Mouse (Mus musculus): Measurements from ENCODE around the gene Mras. TPM values are rescaled to one million over a fixed set of nuclear protein-coding genes. Genes with fewer than 3 reads are reported as not detected.

The Mras gene
- total RNA-seq, 2 experiments from 2014 or later = 43.5 to 66.9 TPM

DNA sequence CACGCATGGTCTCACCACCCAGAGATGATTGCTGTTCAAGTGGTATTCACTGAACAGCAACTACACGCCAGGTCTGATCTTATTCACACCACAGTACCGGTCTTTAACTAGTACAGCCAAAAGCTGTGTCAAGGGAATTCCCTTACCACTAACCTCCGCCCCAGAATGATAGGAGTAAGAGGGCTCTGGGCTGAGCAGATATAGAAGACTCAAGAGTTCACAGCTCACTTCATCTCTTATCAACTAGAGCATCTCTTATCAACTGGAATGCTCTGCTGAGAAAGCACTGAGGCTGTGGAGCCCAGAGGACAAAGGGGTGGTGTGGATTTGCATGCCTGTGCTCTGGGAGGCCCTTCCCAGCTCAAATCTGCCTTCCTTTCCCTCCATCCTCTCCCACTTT is 25.4 kb downstream of the Mras start:
- no peak for DNase-seq

DNA sequence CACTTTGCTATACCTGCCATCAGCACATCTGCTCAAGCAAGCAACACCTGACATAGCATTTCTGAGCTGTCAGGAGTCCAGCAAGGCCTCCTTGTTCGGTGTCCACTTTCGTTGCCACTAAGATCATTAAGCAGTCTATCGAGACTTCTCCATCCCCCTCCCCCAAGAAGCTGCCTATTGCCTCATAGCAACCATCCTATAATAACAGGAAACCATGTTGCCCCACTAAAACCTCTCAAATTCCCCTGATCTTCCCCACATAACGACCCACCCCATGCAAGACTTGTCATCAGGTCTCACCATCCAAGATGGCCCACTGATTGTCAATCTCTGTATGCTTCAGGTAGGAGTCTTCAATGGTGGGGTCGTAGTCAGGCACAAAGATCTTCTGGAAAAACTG is 26.1 kb downstream of the Mras start:
- no peak for DNase-seq

DNA sequence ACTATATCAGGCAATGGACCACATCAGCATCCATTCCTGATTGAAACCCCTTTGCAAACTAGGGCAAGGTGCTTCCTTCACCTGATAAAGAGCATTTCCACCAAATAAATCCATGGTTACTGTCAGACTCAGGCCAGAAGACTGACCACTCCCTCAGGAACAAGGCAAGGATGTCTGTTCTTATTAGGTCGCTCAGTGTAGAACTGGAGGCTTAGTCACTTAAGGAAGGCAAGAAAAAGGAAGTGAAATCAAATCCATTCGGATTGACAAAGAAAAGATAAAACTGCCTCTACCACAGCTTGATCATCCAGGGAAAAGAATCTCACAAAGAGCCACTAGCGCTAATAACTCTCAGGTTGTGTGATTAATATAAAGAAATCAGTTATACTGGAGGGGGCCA is 27.9 kb downstream of the Mras start:
- no peak for DNase-seq

DNA sequence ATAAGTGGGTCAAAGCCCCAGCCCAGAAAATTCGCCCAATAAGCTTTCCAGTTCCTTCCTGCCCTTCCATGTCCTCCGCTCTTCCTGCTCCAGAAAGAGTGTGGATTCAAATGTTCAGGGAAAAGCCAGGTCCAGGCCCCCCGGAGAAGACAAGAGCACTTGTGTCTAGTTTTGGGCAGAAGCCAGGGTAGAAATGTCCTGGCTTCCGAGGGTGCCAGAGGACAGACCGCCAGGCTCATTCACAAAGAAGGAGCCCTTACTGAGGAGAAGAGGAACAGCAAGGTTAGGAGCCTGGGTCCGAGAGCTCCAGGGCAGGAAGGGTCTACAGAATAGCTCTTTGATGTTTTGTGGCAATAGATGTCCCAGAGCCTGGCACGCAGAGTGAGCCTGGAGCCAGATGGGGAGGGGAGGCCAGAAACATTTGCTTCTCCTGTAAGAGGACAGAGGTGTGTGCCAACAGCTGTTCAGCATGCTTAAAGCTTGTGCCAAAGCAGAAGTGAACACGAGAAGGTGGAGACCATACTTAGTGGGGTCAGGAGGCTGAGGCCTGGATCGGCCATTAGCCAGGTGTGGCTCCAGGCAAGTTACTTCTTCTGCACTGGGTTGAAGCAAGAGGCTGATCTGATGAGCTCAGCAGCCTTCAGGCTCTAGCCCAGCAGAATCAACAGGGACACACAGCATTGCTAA is 35.8 kb downstream of the Mras start:
- DNase-seq = no peak

DNA sequence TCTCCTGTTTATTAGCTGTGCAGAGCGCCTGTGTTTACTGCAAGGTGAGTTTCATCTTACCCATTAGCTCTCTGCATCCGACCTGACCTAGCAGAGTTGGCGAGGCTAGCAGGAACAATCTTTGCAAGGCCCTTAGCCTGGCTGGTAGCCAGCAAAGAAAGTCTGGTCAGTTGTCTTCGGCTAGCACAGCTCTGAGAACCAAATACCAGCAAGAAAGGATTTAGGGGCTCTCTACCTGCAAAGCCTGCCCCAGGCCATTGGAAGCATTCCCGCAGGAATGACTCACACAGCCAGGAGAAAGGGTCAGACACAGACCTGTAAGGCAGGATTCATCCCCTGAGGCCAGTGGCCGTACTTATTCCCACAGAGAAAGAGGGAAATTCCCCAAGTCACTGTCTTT is 36.4 kb downstream of the Mras start:
- peak; percentile 72 to 78 for DNase-seq

DNA sequence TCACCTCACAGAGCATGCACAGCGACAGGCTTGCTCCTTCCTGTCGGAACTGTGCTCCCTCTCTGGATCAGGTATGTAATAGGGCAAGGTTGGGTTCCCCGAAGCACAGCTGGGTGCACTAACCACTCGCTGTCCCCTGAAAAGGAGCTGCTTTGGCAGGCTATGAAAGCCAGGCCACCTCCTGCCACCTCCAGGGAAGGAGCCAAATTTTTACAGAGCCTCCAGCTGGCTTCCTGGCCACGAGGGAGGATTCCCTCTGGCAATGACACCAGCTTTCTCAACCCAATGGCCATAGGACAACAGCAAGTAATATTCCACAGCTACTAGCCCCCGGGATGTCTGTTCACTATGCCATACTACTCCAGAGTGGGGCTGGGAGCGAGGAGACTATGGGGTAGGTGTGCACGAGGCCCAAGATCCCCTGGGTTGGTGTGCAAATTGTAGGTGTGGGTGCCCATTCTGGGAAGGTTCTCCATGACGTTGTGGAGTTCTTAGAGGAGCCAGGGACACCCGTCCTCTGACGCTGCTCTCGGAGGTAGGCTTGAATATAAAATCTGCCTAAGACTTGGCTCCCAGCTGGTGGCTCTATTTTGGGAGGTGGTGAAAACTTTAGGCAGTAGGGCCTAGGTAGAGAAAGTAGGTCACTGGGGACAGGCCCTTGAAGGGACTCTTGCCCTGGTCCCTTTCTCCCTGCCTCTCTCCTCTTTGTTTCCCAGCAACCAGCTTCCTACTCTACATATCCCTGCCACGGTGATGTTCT is 39.9 kb downstream of the Mras start:
- DNase-seq = no peak

DNA sequence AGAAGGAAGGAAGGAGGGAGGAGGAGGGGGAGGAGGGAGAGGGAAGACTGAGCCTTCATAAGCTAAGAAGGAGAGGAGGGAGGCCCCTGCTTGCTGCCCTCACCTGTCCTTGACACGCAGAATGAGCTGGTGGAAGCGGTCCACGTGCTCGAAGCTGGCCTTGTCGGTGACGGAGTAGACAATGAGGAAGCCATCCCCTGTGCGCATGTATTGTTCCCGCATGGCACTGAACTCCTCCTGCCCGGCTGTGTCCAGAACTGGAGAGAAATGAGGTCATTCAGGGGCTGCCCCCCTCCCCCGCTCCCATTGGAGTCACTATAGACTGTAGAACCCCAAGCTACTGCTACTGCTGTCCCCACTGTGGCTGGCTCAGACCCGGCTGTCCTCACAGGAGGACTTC is 42.8 kb downstream of the Mras start:
- DNase-seq = peak; percentile 76 to 82

DNA sequence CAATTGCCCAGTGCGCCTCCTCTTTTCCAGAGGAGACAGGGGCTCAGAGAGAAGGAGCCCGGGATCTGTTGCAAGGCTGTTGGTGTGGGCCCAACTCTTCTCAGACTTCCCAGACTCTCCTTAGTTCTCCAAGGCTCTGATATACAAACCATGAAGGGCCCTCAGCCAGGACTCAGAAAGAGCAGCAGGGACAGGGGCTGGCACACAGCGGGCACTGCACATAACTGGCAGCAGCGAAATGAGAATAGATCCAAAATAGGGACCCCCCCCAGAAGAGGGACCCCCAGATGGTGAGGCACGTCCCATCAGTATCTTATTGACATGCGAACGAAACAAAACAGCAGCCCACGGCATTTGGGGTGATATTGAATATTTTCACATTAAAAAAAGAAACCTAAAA is 44.0 kb downstream of the Mras start:
- DNase-seq = no peak

DNA sequence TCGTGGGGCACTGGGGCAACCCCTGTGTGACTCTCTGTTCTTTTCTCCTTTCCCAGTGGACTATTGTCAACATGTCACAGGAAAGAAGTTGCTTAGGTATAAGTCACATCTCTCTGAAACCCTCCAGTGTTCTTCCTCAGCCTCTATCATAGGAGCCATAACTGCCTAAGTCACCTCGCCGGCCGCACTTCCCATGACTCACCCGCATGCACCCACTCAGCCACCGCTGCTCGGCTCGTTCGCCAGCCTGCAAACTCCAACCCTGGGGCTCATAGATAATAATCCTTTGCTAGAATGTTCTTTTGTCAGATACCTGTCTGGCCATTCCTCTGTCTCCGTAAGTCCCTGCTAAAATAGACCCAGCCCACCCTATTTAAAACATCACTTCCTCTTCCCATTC is 45.6 kb downstream of the Mras start:
- DNase-seq = peak in 1 of 2 experiments; percentile 30

DNA sequence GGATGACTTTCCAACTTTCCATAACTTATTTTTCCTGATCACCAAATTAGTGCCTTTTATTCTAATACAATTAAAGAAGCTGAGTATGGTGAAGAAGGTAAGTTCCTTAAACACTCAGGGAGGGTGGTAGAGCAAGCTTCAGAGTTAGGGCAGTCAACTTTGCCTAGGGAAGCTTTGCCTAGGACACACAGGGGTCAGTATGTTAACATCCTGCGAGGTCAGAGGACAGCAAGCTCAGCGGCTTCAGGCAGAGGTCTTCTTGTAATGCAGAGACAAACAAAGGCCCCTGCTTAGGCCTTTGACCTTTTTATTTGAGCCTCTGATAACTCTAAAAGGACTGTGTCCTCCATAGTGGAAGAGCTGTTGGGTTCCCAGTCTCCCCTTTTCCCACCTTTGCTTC is 46.5 kb downstream of the Mras start:
- no peak for DNase-seq

DNA sequence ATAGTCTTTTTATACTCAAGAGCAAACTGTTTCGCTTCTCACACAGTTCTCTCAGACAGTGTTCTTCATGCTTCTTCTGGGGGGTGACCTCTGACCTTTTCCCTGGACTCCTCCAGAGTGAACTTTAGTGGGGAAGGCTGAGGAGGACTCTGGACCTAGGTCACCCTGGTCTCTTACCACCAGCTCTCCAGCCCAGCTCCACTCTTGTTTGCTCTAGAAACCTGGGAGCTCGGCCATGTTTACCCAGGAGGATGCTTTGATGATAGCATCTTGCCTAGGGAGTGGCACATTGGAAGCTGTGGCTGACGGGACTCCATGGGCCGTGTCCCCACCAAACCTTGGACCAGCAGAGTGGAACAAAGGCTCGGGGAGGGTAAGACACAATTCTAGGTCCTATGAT is 47.0 kb downstream of the Mras start:
- DNase-seq = no peak

DNA sequence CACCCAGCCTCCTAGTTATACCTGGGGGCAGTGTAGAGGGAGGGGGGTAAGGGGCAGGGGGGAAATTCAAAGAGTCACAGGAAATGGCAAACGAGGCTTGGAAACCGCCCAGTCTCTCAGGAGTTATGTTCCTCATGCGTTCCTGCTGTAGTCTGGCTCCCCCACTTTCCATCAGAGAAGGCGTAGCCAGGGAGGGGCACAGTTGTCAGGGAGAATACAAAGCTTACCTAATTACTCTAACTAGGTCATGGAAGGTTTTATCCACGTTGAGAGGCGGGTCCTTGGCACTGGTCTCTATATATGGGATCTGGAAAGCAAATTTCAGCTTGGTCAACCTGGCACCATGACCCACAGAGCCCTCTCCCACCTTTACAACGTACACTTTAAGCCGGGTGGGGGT is 47.7 kb downstream of the Mras start:
- DNase-seq = no peak

DNA sequence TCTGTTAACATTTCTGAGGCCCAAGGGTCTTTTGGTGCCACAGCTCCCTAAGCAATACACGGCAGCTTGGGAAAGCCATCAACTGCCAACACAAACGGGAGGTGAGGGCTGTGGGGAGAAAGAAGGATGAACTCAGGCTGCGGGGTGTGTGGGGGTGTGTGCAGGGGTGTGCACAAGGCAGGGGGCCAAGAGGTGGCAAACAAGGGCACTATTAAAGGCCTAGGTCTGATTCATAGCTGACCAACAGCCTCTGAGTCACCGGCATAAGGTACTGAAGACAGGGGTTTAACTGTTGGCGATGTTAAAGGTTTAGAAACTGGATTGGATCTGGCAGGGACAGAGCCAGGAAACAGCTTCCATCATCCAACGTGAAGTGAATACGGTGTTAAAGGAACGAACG is 48.3 kb downstream of the Mras start:
- peak; percentile 79 to 84 for DNase-seq

DNA sequence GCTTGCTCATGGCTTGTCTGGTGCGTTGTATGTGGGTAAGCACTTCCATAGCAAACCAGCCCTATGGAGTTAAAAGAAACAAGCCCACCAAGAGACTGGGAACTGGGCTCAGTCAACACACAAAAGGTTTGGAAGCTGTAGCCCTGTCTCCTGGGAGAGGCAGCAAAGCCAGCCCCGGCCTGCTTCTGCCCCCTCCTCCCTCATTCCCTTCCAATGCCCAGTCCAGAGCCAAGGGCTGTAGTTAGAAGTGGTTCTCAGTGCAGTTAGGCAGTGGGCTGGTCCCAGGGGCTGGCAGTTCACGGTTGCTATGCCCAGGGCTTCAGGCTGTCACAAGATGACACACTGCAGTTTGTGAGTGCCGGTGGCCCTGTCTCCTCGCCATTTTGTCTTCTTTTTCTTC is 49.1 kb downstream of the Mras start:
- DNase-seq = no peak

DNA sequence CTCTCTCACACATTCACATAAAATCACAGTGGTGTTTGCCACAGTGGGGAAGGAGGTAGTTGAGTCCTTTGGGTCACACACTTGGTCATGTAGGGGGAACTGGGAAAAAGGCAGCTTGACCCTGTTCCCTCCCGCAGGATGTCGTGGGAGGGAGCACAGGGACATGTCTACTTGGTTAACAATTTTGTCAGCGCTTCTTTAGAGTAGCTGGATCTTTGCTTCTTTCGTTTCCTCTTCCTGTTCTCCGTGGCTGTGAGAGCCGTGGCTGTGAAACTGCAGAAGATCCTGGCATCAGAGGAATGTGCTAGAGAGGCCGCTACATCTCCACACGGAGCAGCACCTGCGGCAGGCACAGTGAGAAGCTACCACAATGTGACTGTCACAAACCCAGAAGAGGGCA is 54.6 kb downstream of the Mras start:
- no peak for DNase-seq

DNA sequence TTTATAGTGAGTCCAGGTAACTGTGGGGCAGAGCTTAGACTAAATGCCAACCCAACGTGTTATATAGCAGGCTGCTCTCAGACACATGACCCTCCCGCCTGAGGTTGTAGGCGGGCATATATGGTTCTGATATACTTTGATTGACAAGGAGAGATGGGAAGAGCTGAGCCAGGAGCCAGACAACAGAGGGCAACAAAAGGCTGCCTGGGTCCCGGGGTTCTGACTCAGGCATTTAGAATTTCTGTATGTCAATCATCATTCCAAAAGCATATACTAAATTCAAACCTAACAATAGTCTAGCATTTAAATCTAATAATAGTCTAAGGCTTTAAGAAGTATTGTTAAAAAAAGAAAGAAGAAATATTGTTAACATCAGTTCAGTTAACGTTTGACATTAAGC is 58.0 kb downstream of the Mras start:
- DNase-seq = no peak

DNA sequence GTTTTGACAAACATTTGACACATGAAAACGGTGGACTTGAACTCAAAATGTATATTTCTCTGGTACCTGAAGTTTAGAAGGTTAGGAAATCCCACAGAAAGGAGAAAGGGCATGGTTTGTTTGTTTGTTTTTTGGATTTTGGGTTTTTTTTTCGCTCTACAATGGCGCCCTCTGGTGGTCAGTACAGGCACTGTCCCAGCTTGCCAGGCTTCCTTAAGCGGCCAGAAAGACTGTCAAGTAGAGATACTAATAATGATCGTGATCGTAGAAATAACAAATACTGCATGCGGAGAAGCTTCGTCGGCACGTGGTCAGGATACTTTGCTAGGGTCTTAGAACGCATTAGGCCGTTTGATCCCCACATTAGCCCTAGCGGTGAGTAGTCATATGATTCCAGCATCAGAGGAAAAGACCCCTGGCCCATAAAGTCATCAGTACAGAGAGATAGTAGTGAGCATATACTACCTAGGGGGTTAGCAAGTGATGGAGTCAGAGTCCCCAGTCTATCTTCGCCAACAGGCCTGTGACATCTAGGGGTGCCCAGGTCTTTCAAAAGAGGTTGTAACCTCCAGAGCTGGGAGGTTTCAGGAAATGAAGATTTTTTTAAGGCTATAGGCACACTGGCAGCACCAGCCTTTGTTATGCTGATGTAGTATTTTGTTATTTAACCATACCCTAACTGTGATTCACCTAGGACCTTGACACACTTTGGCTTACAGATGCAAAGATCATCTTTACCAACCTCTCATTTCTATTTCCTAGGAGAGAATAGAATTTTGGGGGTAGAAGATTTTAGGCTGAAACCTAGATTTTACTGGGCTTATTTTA is 60.4 kb downstream of the Mras start:
- DNase-seq = peak; percentile 62 to 67

DNA sequence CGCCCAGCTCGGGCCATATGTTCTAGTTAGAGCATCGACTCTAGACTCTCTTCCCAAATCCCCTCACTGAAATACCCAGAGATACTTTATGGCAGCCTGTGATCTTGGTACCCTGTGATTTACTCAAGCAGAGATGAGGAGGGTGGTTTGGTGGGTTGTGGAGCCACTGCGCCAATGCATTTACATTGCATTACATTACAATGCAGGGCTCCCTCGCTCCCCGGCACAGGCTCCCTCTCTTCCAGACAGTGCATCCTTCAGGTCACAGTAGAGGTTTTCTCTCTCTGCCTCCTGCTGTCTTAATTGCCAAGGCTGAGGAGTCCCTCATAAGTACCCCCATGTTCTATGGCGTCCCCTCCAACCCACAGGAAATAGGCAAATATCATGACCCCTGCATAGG is 68.8 kb downstream of the Mras start:
- DNase-seq = no peak

DNA sequence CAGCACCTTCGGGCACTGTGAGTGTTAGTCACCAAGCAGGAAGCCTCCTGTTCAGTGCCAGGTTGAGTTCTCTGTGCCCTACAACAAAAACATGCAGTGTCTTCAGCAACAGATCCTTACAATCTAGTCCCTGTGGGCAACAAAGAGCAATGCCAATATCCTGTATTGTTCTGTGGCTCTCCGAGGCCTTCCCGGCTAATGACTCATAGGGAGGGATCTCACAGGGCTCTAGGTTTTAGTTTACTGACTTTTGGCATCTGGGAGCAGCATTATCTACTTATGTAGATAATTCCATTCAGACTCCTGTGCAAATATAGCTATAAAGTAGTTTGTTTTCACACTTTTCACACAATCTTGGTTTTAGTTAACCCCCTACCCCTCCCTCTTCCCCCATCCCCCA is 71.3 kb downstream of the Mras start:
- no peak for DNase-seq

DNA sequence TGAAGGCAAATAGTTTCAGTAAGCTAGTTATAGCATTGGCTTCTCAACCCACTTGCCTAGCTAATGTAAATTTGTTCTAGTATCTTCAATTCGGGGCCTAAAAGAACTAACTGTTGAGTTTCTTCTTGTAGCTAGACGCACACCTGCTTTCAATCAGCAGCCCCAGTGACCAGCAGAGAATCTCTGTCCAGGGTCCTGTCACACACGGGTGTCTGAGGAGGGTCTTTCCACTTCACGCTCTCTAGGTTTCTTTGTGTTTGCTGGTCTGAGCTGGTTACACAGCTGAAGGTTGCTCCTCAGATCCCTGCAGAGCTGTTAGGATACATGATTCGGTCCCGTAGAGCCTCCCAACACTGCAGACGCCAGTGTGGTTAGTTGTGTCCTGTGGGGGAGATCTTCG is 74.1 kb downstream of the Mras start:
- no peak for DNase-seq

DNA sequence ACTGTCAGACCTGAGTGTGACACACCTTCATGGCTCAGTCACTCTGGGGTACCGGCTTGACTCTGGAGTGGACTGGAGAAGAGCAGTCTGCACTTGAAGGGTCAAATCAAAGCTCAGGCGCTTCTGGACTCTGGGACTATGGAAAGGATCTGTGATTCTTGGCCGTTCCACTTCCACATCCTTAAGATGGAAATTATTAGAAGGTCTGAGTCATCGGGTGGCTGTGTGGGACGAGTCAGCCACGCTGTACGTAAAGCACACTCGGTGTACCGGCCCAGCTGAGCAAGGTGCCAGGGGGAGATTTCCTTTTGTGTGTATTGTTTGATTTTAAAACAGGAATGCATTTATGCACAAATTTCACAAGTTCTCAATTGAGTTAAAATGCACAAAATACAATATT is 75.2 kb downstream of the Mras start:
- no peak for DNase-seq

DNA sequence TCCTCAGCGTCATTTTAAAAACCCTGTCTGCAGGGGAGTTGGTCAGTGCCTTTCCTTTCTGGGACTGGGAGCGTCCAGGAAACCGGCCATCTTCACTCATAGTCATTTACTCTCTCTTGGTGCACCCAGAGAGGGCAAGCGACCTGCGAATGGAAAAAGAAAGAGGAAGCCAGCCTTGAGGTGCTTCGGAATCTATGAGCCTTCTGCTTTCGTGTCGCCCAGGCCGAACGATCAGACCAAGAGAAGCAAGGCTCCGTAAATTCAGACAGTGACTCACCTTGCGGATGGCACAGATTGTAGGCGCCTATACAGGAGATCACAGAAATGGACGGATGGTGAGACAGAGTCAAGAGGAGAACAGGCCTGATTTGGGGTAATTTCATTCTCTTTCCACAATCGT is 78.2 kb downstream of the Mras start:
- DNase-seq = no peak
